Mouse (Mus musculus): Measurements from ENCODE around the gene Abcc9. TPM values are rescaled to one million over a fixed set of nuclear protein-coding genes. Genes with fewer than 3 reads are reported as not detected.

The Abcc9 gene
- polyA plus RNA-seq, 1 experiment from 2014 or later = 1.2 TPM

- H3K27me3 ChIP-seq (ENCODE audit: low read depth, poor library complexity, severe bottlenecking) = no peaks in the 10 kb centered on the region
- H3K9me3 ChIP-seq (replicated peaks) = no peaks in the 10 kb centered on the region
- 86% methylated on average over 4 of the region's 4 CpGs for WGBS
- H3K36me3 ChIP-seq = no peaks in the 10 kb centered on the region
- no peak for DNase-seq (ENCODE audit: low spot score)
- no peaks in the 10 kb centered on the region for H3K4me1 ChIP-seq
- H3K4me3 ChIP-seq = no peak overlapping the region
- no peak overlapping the region for H3K27ac ChIP-seq
Observed at GRCm38 (mm10) chr6:142726032-142726431, 23.9 kb upstream of the Abcc9 start.

- Histone ChIP-seq H3K4me3 (no peak overlapping the region), H3K27ac (no peak overlapping the region), H3K27me3 (ENCODE audit: low read depth, poor library complexity, severe bottlenecking) (no peaks in the 10 kb centered on the region), H3K4me1 (no peaks in the 10 kb centered on the region), H3K36me3 (no peaks in the 10 kb centered on the region), H3K9me3 (replicated peaks) (no peaks in the 10 kb centered on the region)
- no peak for DNase-seq (ENCODE audit: low spot score)
- 89% methylated on average over 8 of the region's 8 CpGs for WGBS
Observed at GRCm38 (mm10) chr6:142721731-142722130, 19.6 kb upstream of the Abcc9 start.

- H3K9me3 ChIP-seq (replicated peaks) = no peaks in the 10 kb centered on the region
- H3K4me1 ChIP-seq = no peaks in the 10 kb centered on the region
- no peak overlapping the region for H3K27ac ChIP-seq
- no peak for DNase-seq (ENCODE audit: low spot score)
- 71% methylated on average over 6 of the region's 6 CpGs for WGBS
- H3K4me3 ChIP-seq = no peak overlapping the region
- H3K36me3 ChIP-seq = no peaks in the 10 kb centered on the region
- no peaks in the 10 kb centered on the region for H3K27me3 ChIP-seq (ENCODE audit: low read depth, poor library complexity, severe bottlenecking)
Observed at GRCm38 (mm10) chr6:142720641-142721040, 18.5 kb upstream of the Abcc9 start.

- no peak overlapping the region for H3K27ac ChIP-seq
- WGBS = 85% methylated on average over 7 of the region's 7 CpGs
- no peaks in the 10 kb centered on the region for H3K4me1 ChIP-seq
- H3K36me3 ChIP-seq = no peaks in the 10 kb centered on the region
- H3K4me3 ChIP-seq = no peak overlapping the region
- H3K27me3 ChIP-seq (ENCODE audit: low read depth, poor library complexity, severe bottlenecking) = no peaks in the 10 kb centered on the region
- DNase-seq (ENCODE audit: low spot score) = no peak
- no peaks in the 10 kb centered on the region for H3K9me3 ChIP-seq (replicated peaks)
Observed at GRCm38 (mm10) chr6:142718167-142718566, 16.1 kb upstream of the Abcc9 start.

- H3K4me3 ChIP-seq = no peak overlapping the region
- 84% methylated on average over 4 of the region's 4 CpGs for WGBS
- DNase-seq (ENCODE audit: low spot score) = no peak
- H3K27ac ChIP-seq = no peak overlapping the region
- no peaks in the 10 kb centered on the region for H3K27me3 ChIP-seq (ENCODE audit: low read depth, poor library complexity, severe bottlenecking)
- H3K36me3 ChIP-seq = no peaks in the 10 kb centered on the region
- H3K9me3 ChIP-seq (replicated peaks) = no peaks in the 10 kb centered on the region
- H3K4me1 ChIP-seq = no peaks in the 10 kb centered on the region
Observed at GRCm38 (mm10) chr6:142717186-142717585, 15.1 kb upstream of the Abcc9 start.

GRCm38 (mm10) chr6:142715026-142715425, 12.9 kb upstream of the Abcc9 start:
- no peak overlapping the region for H3K4me3 ChIP-seq
- DNase-seq (ENCODE audit: low spot score) = no peak
- WGBS = 85% methylated on average over 8 of the region's 8 CpGs
- H3K4me1 ChIP-seq = no peaks in the 10 kb centered on the region
- H3K36me3 ChIP-seq = no peaks in the 10 kb centered on the region
- no peaks in the 10 kb centered on the region for H3K27me3 ChIP-seq (ENCODE audit: low read depth, poor library complexity, severe bottlenecking)
- no peaks in the 10 kb centered on the region for H3K9me3 ChIP-seq (replicated peaks)
- no peak overlapping the region for H3K27ac ChIP-seq

- Histone ChIP-seq H3K36me3 (no peaks in the 10 kb centered on the region), H3K4me1 (no peaks in the 10 kb centered on the region), H3K27me3 (ENCODE audit: low read depth, poor library complexity, severe bottlenecking) (no peaks in the 10 kb centered on the region), H3K9me3 (replicated peaks) (no peaks in the 10 kb centered on the region), H3K4me3 (no peak overlapping the region), H3K27ac (no peak overlapping the region)
- DNase-seq (ENCODE audit: low spot score) = no peak
- 73% methylated on average over 4 of the region's 4 CpGs for WGBS
Observed at GRCm38 (mm10) chr6:142711106-142711505, 9.0 kb upstream of the Abcc9 start.

GRCm38 (mm10) chr6:142710690-142711089, 8.6 kb upstream of the Abcc9 start:
- H3K4me3 ChIP-seq = no peak overlapping the region
- no peak overlapping the region for H3K27ac ChIP-seq
- no peak for DNase-seq (ENCODE audit: low spot score)
- no peaks in the 10 kb centered on the region for H3K27me3 ChIP-seq (ENCODE audit: low read depth, poor library complexity, severe bottlenecking)
- no peaks in the 10 kb centered on the region for H3K4me1 ChIP-seq
- 82% methylated on average over 6 of the region's 6 CpGs for WGBS
- no peaks in the 10 kb centered on the region for H3K36me3 ChIP-seq
- no peaks in the 10 kb centered on the region for H3K9me3 ChIP-seq (replicated peaks)

GRCm38 (mm10) chr6:142708369-142708768, 6.3 kb upstream of the Abcc9 start:
- Histone ChIP-seq H3K4me3 (no peak overlapping the region), H3K27ac (no peak overlapping the region), H3K36me3 (no peaks in the 10 kb centered on the region), H3K9me3 (replicated peaks) (no peaks in the 10 kb centered on the region), H3K27me3 (ENCODE audit: low read depth, poor library complexity, severe bottlenecking) (peaks cover 3% of the 10 kb centered on the region; the same call in 1 of the 2 replicates), H3K4me1 (no peaks in the 10 kb centered on the region)
- WGBS = 89% methylated on average over 6 of the region's 6 CpGs
- no peak for DNase-seq (ENCODE audit: low spot score)

- no peak overlapping the region for H3K4me3 ChIP-seq
- no peak overlapping the region for H3K27ac ChIP-seq
- DNase-seq (ENCODE audit: low spot score) = no peak
- peaks cover 4% of the 10 kb centered on the region; the same call in 1 of the 2 replicates for H3K27me3 ChIP-seq (ENCODE audit: low read depth, poor library complexity, severe bottlenecking)
- peaks cover 8% of the 10 kb centered on the region for H3K4me1 ChIP-seq
- 76% methylated on average over 3 of the region's 3 CpGs for WGBS
- H3K9me3 ChIP-seq (replicated peaks) = no peaks in the 10 kb centered on the region
- no peaks in the 10 kb centered on the region for H3K36me3 ChIP-seq
Observed at GRCm38 (mm10) chr6:142706688-142707087, 4.6 kb upstream of the Abcc9 start.

- peaks cover 9% of the 10 kb centered on the region for H3K4me1 ChIP-seq
- no peaks in the 10 kb centered on the region for H3K36me3 ChIP-seq
- no peaks in the 10 kb centered on the region for H3K9me3 ChIP-seq (replicated peaks)
- peaks cover 19% of the 10 kb centered on the region; the same call in 1 of the 2 replicates for H3K27me3 ChIP-seq (ENCODE audit: low read depth, poor library complexity, severe bottlenecking)
- H3K4me3 ChIP-seq = no peak overlapping the region
- DNase-seq (ENCODE audit: low spot score) = no peak
- 78% methylated on average over 11 of the region's 11 CpGs for WGBS
- no peak overlapping the region for H3K27ac ChIP-seq
Observed at GRCm38 (mm10) chr6:142703441-142703930, 1.4 kb upstream of the Abcc9 start.

- WGBS = 82% methylated on average over 13 of the region's 13 CpGs
- H3K4me3 ChIP-seq = no peak overlapping the region
- H3K36me3 ChIP-seq = no peaks in the 10 kb centered on the region
- H3K27me3 ChIP-seq (ENCODE audit: low read depth, poor library complexity, severe bottlenecking) = peaks cover 19% of the 10 kb centered on the region; the same call in 1 of the 2 replicates
- H3K27ac ChIP-seq = no peak overlapping the region
- H3K4me1 ChIP-seq = peaks cover 12% of the 10 kb centered on the region
- no peaks in the 10 kb centered on the region for H3K9me3 ChIP-seq (replicated peaks)
- DNase-seq (ENCODE audit: low spot score) = no peak
Observed at GRCm38 (mm10) chr6:142701161-142701560, 954 bp downstream of the Abcc9 start.

GRCm38 (mm10) chr6:142700753-142701152, 1.4 kb downstream of the Abcc9 start:
- WGBS = 70% methylated on average over 8 of the region's 8 CpGs
- peaks cover 12% of the 10 kb centered on the region for H3K4me1 ChIP-seq
- H3K9me3 ChIP-seq (replicated peaks) = no peaks in the 10 kb centered on the region
- no peak overlapping the region for H3K27ac ChIP-seq
- H3K27me3 ChIP-seq (ENCODE audit: low read depth, poor library complexity, severe bottlenecking) = peaks cover 19% of the 10 kb centered on the region; the same call in 1 of the 2 replicates
- no peaks in the 10 kb centered on the region for H3K36me3 ChIP-seq
- DNase-seq (ENCODE audit: low spot score) = no peak
- no peak overlapping the region for H3K4me3 ChIP-seq

GRCm38 (mm10) chr6:142692085-142692484, 10.0 kb downstream of the Abcc9 start:
- Histone ChIP-seq H3K27ac (no peak overlapping the region), H3K36me3 (no peaks in the 10 kb centered on the region), H3K4me1 (no peaks in the 10 kb centered on the region), H3K4me3 (no peak overlapping the region), H3K27me3 (ENCODE audit: low read depth, poor library complexity, severe bottlenecking) (no peaks in the 10 kb centered on the region), H3K9me3 (replicated peaks) (no peaks in the 10 kb centered on the region)
- 77% methylated on average over 5 of the region's 5 CpGs for WGBS
- DNase-seq (ENCODE audit: low spot score) = no peak

All from limb, embryonic 10.5 days (tissue).